Mouse (Mus musculus) hindbrain, embryonic 10.5 days (tissue): Measurements from ENCODE around the gene Abhd15. TPM values are rescaled to one million over a fixed set of nuclear protein-coding genes. Genes with fewer than 3 reads are reported as not detected.

ENCODE experiments used
- polyA plus RNA-seq: library from polyadenylated mRNA; unstranded; fragments of >200 nt; fragmentation: Nextera tagmentation; extraction: Ambion mirVana; gene quantifications from 2 replicates; pipeline ENCODE4 v1.2.1, GENCODE M21; 2016

Abhd15 gene
- polyA plus RNA-seq, 1 experiment from 2014 or later: 5.3 TPM

Other genes with a start within 250 kb of the Abhd15 start
- 0.05 and 0.16 TPM in 2 replicates for gene Coro6, start 52.7 kb upstream of the Abhd15 start, polyA plus RNA-seq
- 11.1 and 16.7 TPM in 2 replicates for gene Ankrd13b, start 25.4 kb upstream of the Abhd15 start, polyA plus RNA-seq
- 14.2 and 14.8 TPM in 2 replicates for gene Git1, start 21.6 kb upstream of the Abhd15 start, polyA plus RNA-seq
- gene Trp53i13, start 859 bp downstream of the Abhd15 start, polyA plus RNA-seq: 32.4 and 41.6 TPM in 2 replicates
- 0.12 and 0.21 TPM in 2 replicates for gene Gm10392, start 4.1 kb downstream of the Abhd15 start, polyA plus RNA-seq
- 11.9 and 13.6 TPM in 2 replicates for gene Taok1, start 92.7 kb downstream of the Abhd15 start, polyA plus RNA-seq
- gene Nufip2, start 171.0 kb downstream of the Abhd15 start, polyA plus RNA-seq: 3.6 and 3.7 TPM in 2 replicates
- gene Cryba1, start 210.2 kb downstream of the Abhd15 start, polyA plus RNA-seq: 1.6 and 2.2 TPM in 2 replicates
- gene Myo18a, start 248.1 kb downstream of the Abhd15 start, polyA plus RNA-seq: 29.7 and 32.9 TPM in 2 replicates